ENCODE assay signal across 8 mouse cellular contexts in genomic region chr19:5529325-5530137, GRCm38 (mm10). TPM values are rescaled to one million over a fixed set of nuclear protein-coding genes. Genes with fewer than 3 reads are reported as not detected.
A peak's percentile ranks its signal among the peaks of the same experiment; 100 is the strongest.
DNase-seq lines count a peak whose midpoint lies in the region; ATAC-seq lines count a peak whose summit lies in the region.

No protein-coding gene starts in this region.

- intact Hi-C loops in left cerebral cortex, postnatal 25 days (cut with DNase I), result loop anchor here (1.0 kb wide), 1 partner anchor 39 kb away; the partner anchor contains the start of gene Ap5b1

- H3K4me2 ChIP-seq in intestine, embryonic 16.5 days (ENCODE audit: low read depth, low read length), result peak overlapping the region; percentile 63

- WGBS in intestine, embryonic 16.5 days, result 12% methylated on average over 20 of the region's 20 CpGs

- H3K9me3 ChIP-seq in intestine, embryonic 16.5 days (ENCODE audit: control insufficient read depth, low read length), result no peaks in the 10 kb centered on the region

- H3K4me3 ChIP-seq in intestine, embryonic 16.5 days (ENCODE audit: low read length), result peak overlapping the region; percentile 38

- peak overlapping the region; percentile 96 for H3K27ac ChIP-seq in intestine, embryonic 16.5 days (ENCODE audit: low read length)

- ATAC-seq in intestine, embryonic 16.5 days, result peak; percentile 99

- H3K9ac ChIP-seq in intestine, embryonic 16.5 days (ENCODE audit: low read depth, low read length), result peak overlapping the region; percentile 58

- no peaks in the 10 kb centered on the region; the same call in 1 of the 2 replicates for H3K4me1 ChIP-seq in intestine, embryonic 16.5 days (ENCODE audit: control insufficient read depth, insufficient read depth, low read length)

- DNase-seq in adrenal gland, adult 8-10 months, result peak; percentile 93
- peak; percentile 84 for DNase-seq in embryo, embryonic 11.5 days (ENCODE audit: low read depth, low spot score)
- DNase-seq in gastrocnemius, postnatal 4 days (ENCODE audit: low spot score in 2 of 2), result peak; percentile 93 to 97
- peak; percentile 89 to 92 for DNase-seq in left cerebral cortex, postnatal 25 days (ENCODE audit: low spot score in 2 of 2)
- DNase-seq in mesoderm, embryonic 11.5 days (ENCODE audit: low read depth, low spot score), result peak; percentile 93
- peak; percentile 82 for DNase-seq in right cerebral cortex, postnatal 25 days
- peak; percentile 98 for DNase-seq in urinary bladder, postnatal 36 days (ENCODE audit: low spot score in 2 of 2)

- no peaks in the 10 kb centered on the region for H3K36me3 ChIP-seq in intestine, embryonic 16.5 days (ENCODE audit: control insufficient read depth, insufficient read depth, low read length)

- H3K27me3 ChIP-seq in intestine, embryonic 16.5 days (replicated peaks; ENCODE audit: control insufficient read depth, insufficient read depth, low read length), result no peaks in the 10 kb centered on the region

RNA-seq across cellular contexts. Expression of gene Snx32, which starts 19.2 kb away (rescaled TPM):
- total RNA-seq in adrenal gland, adult 8-10 months (2022), result 10 to 100 TPM; 13.4 to 35.0 (median 23.9) TPM
- total RNA-seq in gastrocnemius, postnatal 4 days (2021), result 1 to 10 TPM; 8.4 to 9.3 TPM
- polyA plus RNA-seq in intestine, embryonic 16.5 days (2015; fragmentation: Nextera tagmentation; extraction: Ambion mirVana), result 6.9 and 7.4 TPM in 2 replicates
- 10 to 100 TPM; 80.4 to 81.0 TPM for total RNA-seq in left cerebral cortex, postnatal 25 days (2021)

RNA-seq across cellular contexts. Expression of gene 1700020D05Rik, which starts 25.9 kb away (rescaled TPM):
- total RNA-seq in adrenal gland, adult 8-10 months (2022), result 10 to 100 TPM in 1 of 4 experiments, 1 to 10 TPM in 3; 2.2 to 10.4 (median 5.4) TPM
- 1 to 10 TPM; 1.3 to 1.8 TPM for total RNA-seq in gastrocnemius, postnatal 4 days (2021)
- not detected in 2 replicates for polyA plus RNA-seq in intestine, embryonic 16.5 days (2015; fragmentation: Nextera tagmentation; extraction: Ambion mirVana)
- 1 to 10 TPM; 5.1 to 7.7 TPM for total RNA-seq in left cerebral cortex, postnatal 25 days (2021)

RNA-seq across cellular contexts. Expression of gene Ovol1, which starts 30.9 kb away (rescaled TPM):
- total RNA-seq in adrenal gland, adult 8-10 months (2022), result not detected
- total RNA-seq in gastrocnemius, postnatal 4 days (2021), result not detected
- 24.4 and 25.6 TPM in 2 replicates for polyA plus RNA-seq in intestine, embryonic 16.5 days (2015; fragmentation: Nextera tagmentation; extraction: Ambion mirVana)
- total RNA-seq in left cerebral cortex, postnatal 25 days (2021), result not detected

RNA-seq across cellular contexts. Expression of gene Ap5b1, which starts 38.3 kb away (rescaled TPM):
- total RNA-seq in adrenal gland, adult 8-10 months (2022), result 10 to 100 TPM; 10.8 to 15.7 (median 13.1) TPM
- 1 to 10 TPM; 3.1 to 3.2 TPM for total RNA-seq in gastrocnemius, postnatal 4 days (2021)
- 10.3 and 10.8 TPM in 2 replicates for polyA plus RNA-seq in intestine, embryonic 16.5 days (2015; fragmentation: Nextera tagmentation; extraction: Ambion mirVana)
- total RNA-seq in left cerebral cortex, postnatal 25 days (2021), result 1 to 10 TPM; 5.2 to 6.4 TPM

RNA-seq across cellular contexts. Expression of gene Cfl1, which starts 39.3 kb away (rescaled TPM):
- 100 to 1,000 TPM; 711 to 770 (median 737) TPM for total RNA-seq in adrenal gland, adult 8-10 months (2022)
- 100 to 1,000 TPM; 557 to 593 TPM for total RNA-seq in gastrocnemius, postnatal 4 days (2021)
- 2,274 and 2,378 TPM in 2 replicates for polyA plus RNA-seq in intestine, embryonic 16.5 days (2015; fragmentation: Nextera tagmentation; extraction: Ambion mirVana)
- total RNA-seq in left cerebral cortex, postnatal 25 days (2021), result 1,000 to 10,000 TPM; 1,474 to 1,552 TPM

Comparison
In these comparisons a context has a peak if more than half of its experiments do, and no peak if none do; other contexts are left out.
1. Peak in every context shown above with its lines: DNase-seq, ATAC-seq, H3K4me3 ChIP-seq and H3K27ac ChIP-seq.